Mouse (Mus musculus) thymus, adult 2 months (tissue): ENCODE measurements around the gene Pts.

ENCODE experiments used
- CTCF ChIP-seq: fragments of 200-500 bp; IDR thresholded peaks from 2 replicates; pipeline ENCODE4 v1.5.1; 2012; ENCODE audit warnings: mild to moderate bottlenecking, control low read depth, low read length, moderate library complexity, borderline replicate concordance; ENCODE audit not compliant: control insufficient read depth, poor library complexity, insufficient read depth; ENCODE audit errors: extremely low read depth
- POLR2A ChIP-seq: fragments of 200-500 bp; IDR thresholded peaks from 2 replicates; pipeline ENCODE4 v1.6.1; 2012; ENCODE audit warnings: mild to moderate bottlenecking, low read length, control low read depth, moderate library complexity; ENCODE audit not compliant: control insufficient read depth, poor library complexity, insufficient read depth; ENCODE audit errors: extremely low read depth

GRCm38 (mm10) chr9:50561145-50561917 lies 32.8 kb upstream of the Pts start, which contains the start of gene Tex12:
- TF ChIP-seq CTCF: no peak
- TF ChIP-seq POLR2A: no peak
